Mouse (Mus musculus): ENCODE results near the gene Usp29. TPM values are rescaled to one million over a fixed set of nuclear protein-coding genes. Genes with fewer than 3 reads are reported as not detected.
A peak's percentile ranks its signal among the peaks of the same experiment; 100 is the strongest.
"Not testable (repeated sequence)": the region's sequence is repeated elsewhere in the genome, so short reads cannot be mapped to it uniquely, and the experiment has no call there.

Usp29 gene
- polyA plus RNA-seq, 1 experiment from 2014 or later: 3.5 TPM

- Histone ChIP-seq H3K36me3 (ENCODE audit: control insufficient read depth, insufficient read depth, low read length) (no peaks in the 10 kb centered on the region), H3K27me3 (replicated peaks; ENCODE audit: control insufficient read depth, insufficient read depth, low read length) (no peaks in the 10 kb centered on the region), H3K9me3 (ENCODE audit: control insufficient read depth, low read length) (no peaks in the 10 kb centered on the region), H3K4me2 (ENCODE audit: low read depth, low read length) (no peak overlapping the region), H3K4me3 (ENCODE audit: low read length) (no peak overlapping the region), H3K27ac (ENCODE audit: low read length) (no peak overlapping the region), H3K9ac (ENCODE audit: low read depth, low read length) (no peak overlapping the region), H3K4me1 (ENCODE audit: control insufficient read depth, insufficient read depth, low read length) (no peaks in the 10 kb centered on the region)
- ATAC-seq: no peak
- 87% methylated on average over 4 of the region's 4 CpGs for WGBS
Observed at GRCm38 (mm10) chr7:6956576-6956975, 226.2 kb downstream of the Usp29 start.

GRCm38 (mm10) chr7:6958574-6958973, 228.2 kb downstream of the Usp29 start:
- 92% methylated on average over 1 of the region's 1 CpGs for WGBS
- no peak overlapping the region for H3K4me3 ChIP-seq (ENCODE audit: low read length)
- H3K9ac ChIP-seq (ENCODE audit: low read depth, low read length): no peak overlapping the region
- no peaks in the 10 kb centered on the region for H3K36me3 ChIP-seq (ENCODE audit: control insufficient read depth, insufficient read depth, low read length)
- no peak overlapping the region for H3K27ac ChIP-seq (ENCODE audit: low read length)
- no peaks in the 10 kb centered on the region for H3K27me3 ChIP-seq (replicated peaks; ENCODE audit: control insufficient read depth, insufficient read depth, low read length)
- no peak for ATAC-seq
- H3K9me3 ChIP-seq (ENCODE audit: control insufficient read depth, low read length): no peaks in the 10 kb centered on the region
- no peaks in the 10 kb centered on the region for H3K4me1 ChIP-seq (ENCODE audit: control insufficient read depth, insufficient read depth, low read length)
- H3K4me2 ChIP-seq (ENCODE audit: low read depth, low read length): no peak overlapping the region

GRCm38 (mm10) chr7:6973566-6973965, 243.2 kb downstream of the Usp29 start:
- no peaks in the 10 kb centered on the region for H3K36me3 ChIP-seq (ENCODE audit: control insufficient read depth, insufficient read depth, low read length)
- ATAC-seq: no peak
- no peaks in the 10 kb centered on the region for H3K4me1 ChIP-seq (ENCODE audit: control insufficient read depth, insufficient read depth, low read length)
- no peak overlapping the region for H3K9ac ChIP-seq (ENCODE audit: low read depth, low read length)
- no peak overlapping the region for H3K4me3 ChIP-seq (ENCODE audit: low read length)
- WGBS: 86% methylated on average over 1 of the region's 1 CpGs
- H3K27me3 ChIP-seq (replicated peaks; ENCODE audit: control insufficient read depth, insufficient read depth, low read length): no peaks in the 10 kb centered on the region
- no peaks in the 10 kb centered on the region for H3K9me3 ChIP-seq (ENCODE audit: control insufficient read depth, low read length)
- no peak overlapping the region for H3K4me2 ChIP-seq (ENCODE audit: low read depth, low read length)
- H3K27ac ChIP-seq (ENCODE audit: low read length): no peak overlapping the region

- Histone ChIP-seq H3K4me2 (ENCODE audit: low read depth, low read length) (no peak overlapping the region), H3K4me1 (ENCODE audit: control insufficient read depth, insufficient read depth, low read length) (no peaks in the 10 kb centered on the region), H3K27me3 (replicated peaks; ENCODE audit: control insufficient read depth, insufficient read depth, low read length) (no peaks in the 10 kb centered on the region), H3K27ac (ENCODE audit: low read length) (no peak overlapping the region), H3K9me3 (ENCODE audit: control insufficient read depth, low read length) (no peaks in the 10 kb centered on the region), H3K4me3 (ENCODE audit: low read length) (no peak overlapping the region), H3K9ac (ENCODE audit: low read depth, low read length) (no peak overlapping the region), H3K36me3 (ENCODE audit: control insufficient read depth, insufficient read depth, low read length) (no peaks in the 10 kb centered on the region)
- no peak for ATAC-seq
- WGBS: 92% methylated on average over 19 of the region's 19 CpGs
Observed at GRCm38 (mm10) chr7:6976890-6977289, 246.5 kb downstream of the Usp29 start.

- not testable (repeated sequence) for H3K4me2 ChIP-seq (ENCODE audit: low read depth, low read length)
Observed at GRCm38 (mm10) chr7:6995251-6995650, 264.9 kb downstream of the Usp29 start, which contains the start of gene Aurkc. Gene Aurkc (plus strand): TSS chr7:6995300.

GRCm38 (mm10) chr7:6998914-6999313, 268.5 kb downstream of the Usp29 start:
- not testable (repeated sequence) for H3K9ac ChIP-seq (ENCODE audit: low read depth, low read length); H3K36me3 ChIP-seq (ENCODE audit: control insufficient read depth, insufficient read depth, low read length); H3K9me3 ChIP-seq (ENCODE audit: control insufficient read depth, low read length); H3K27me3 ChIP-seq (replicated peaks; ENCODE audit: control insufficient read depth, insufficient read depth, low read length); H3K4me3 ChIP-seq (ENCODE audit: low read length); ATAC-seq; H3K4me1 ChIP-seq (ENCODE audit: control insufficient read depth, insufficient read depth, low read length); H3K27ac ChIP-seq (ENCODE audit: low read length); H3K4me2 ChIP-seq (ENCODE audit: low read depth, low read length)
- WGBS: 41% methylated on average over 3 of the region's 3 CpGs

More at GRCm38 (mm10) chr7:6995251-6995650, 264.9 kb downstream of the Usp29 start, which contains the start of gene Aurkc:
- not testable (repeated sequence) for H3K27ac ChIP-seq (ENCODE audit: low read length); H3K4me1 ChIP-seq (ENCODE audit: control insufficient read depth, insufficient read depth, low read length); H3K27me3 ChIP-seq (replicated peaks; ENCODE audit: control insufficient read depth, insufficient read depth, low read length); H3K9me3 ChIP-seq (ENCODE audit: control insufficient read depth, low read length); ATAC-seq; H3K36me3 ChIP-seq (ENCODE audit: control insufficient read depth, insufficient read depth, low read length); H3K9ac ChIP-seq (ENCODE audit: low read depth, low read length); H3K4me3 ChIP-seq (ENCODE audit: low read length)
- WGBS: 74% methylated on average over 11 of the region's 11 CpGs

- not testable (repeated sequence) for H3K27me3 ChIP-seq (replicated peaks; ENCODE audit: control insufficient read depth, insufficient read depth, low read length); H3K36me3 ChIP-seq (ENCODE audit: control insufficient read depth, insufficient read depth, low read length); H3K4me3 ChIP-seq (ENCODE audit: low read length); H3K9ac ChIP-seq (ENCODE audit: low read depth, low read length); H3K4me1 ChIP-seq (ENCODE audit: control insufficient read depth, insufficient read depth, low read length); H3K27ac ChIP-seq (ENCODE audit: low read length); ATAC-seq; H3K4me2 ChIP-seq (ENCODE audit: low read depth, low read length); H3K9me3 ChIP-seq (ENCODE audit: control insufficient read depth, low read length)
- 76% methylated on average over 5 of the region's 5 CpGs for WGBS
Observed at GRCm38 (mm10) chr7:7005441-7005840, 275.1 kb downstream of the Usp29 start.

MicroRNA genes within 50 kb of the gene (microRNA counts, 519-probe panel; counts per million panel counts)
- 1,416 counts per million, percentile 10 among the panel's probes with 10 or more counts for microRNA mmu-miR-3099

Small RNA genes within 50 kb of the gene (microRNA-seq; reads per million reads assigned to microRNA genes)
- gene Mir3099: 14.3 reads per million, percentile 26 among the genes with 10 or more reads in this experiment

Other genes starting within 250 kb of the Usp29 start
- not detected in 2 replicates for gene Olfr5, start 243.6 kb upstream of the Usp29 start, polyA plus RNA-seq (2015; fragmentation: Nextera tagmentation; extraction: Ambion mirVana)
- not detected in 2 replicates for gene Olfr1347, start 230.8 kb upstream of the Usp29 start, polyA plus RNA-seq (2015; fragmentation: Nextera tagmentation; extraction: Ambion mirVana)
- not detected in 2 replicates for gene Olfr1348, start 221.8 kb upstream of the Usp29 start, polyA plus RNA-seq (2015; fragmentation: Nextera tagmentation; extraction: Ambion mirVana)
- gene Olfr1349, start 207.6 kb upstream of the Usp29 start, polyA plus RNA-seq (2015; fragmentation: Nextera tagmentation; extraction: Ambion mirVana): not detected in 2 replicates
- not detected in 2 replicates for gene Olfr1350, start 165.7 kb upstream of the Usp29 start, polyA plus RNA-seq (2015; fragmentation: Nextera tagmentation; extraction: Ambion mirVana)
- gene Zim1, start 34.1 kb upstream of the Usp29 start, polyA plus RNA-seq (2015; fragmentation: Nextera tagmentation; extraction: Ambion mirVana): 3.0 TPM in 2 replicates
- gene Peg3, start 147 bp upstream of the Usp29 start, polyA plus RNA-seq (2015; fragmentation: Nextera tagmentation; extraction: Ambion mirVana): 58.6 and 63.3 TPM in 2 replicates

Measured in intestine, embryonic 16.5 days (tissue).